Mouse (Mus musculus) MEL-GATA-1-ER (cell line): ENCODE results near the gene Tstd1.

Experiments
- DNase-seq: peaks from one replicate; pipeline ENCODE4 v3.0.0-alpha.2; 2012; ENCODE audit warnings: low read depth; ENCODE audit errors: extremely low read depth

Gene Tstd1

GRCm38 (mm10) chr1:171452522-171452921, 33.9 kb downstream of the Tstd1 start:
- DNase-seq = no peak

- no peak for DNase-seq
Measured at GRCm38 (mm10) chr1:171452923-171453322, 34.3 kb downstream of the Tstd1 start.

DNA sequence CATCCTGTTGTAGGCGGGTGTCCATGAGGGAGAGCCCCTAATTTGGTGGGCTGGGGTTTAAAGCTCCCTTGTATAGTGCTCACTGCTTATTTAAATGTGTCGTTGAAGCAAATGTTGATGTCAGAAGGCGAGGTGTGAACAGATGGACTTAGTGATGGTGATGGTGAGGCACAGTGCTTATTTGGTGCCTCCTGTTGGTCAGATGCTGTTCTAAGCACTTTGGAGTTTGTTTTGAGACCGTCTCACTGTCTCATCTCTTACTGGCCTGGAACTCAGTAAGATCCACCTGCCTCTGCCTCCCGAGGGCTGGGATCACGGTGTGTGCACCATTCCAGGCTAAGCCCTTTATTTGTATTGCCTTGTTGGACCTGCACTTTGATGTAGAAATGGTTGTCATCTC, 36.3 kb downstream of the Tstd1 start:
- no peak for DNase-seq

DNA sequence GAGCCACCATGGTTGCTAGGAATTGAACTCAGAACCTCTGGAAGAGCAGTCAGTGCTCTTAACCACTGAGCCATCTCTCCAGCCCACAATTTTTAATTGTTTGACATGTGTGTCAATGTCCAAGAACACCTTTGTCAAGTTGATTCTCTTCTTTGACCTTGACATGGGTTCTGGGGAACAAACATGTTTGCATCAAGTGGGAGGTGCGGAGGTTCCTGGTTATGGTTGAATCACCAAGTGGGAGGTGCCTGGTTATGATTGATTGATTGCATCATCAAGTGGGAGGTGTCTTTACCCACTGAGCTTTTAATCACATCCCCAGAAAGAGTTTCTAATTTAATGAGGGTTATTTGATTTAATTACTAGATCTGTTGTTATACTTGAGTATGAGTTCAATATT, 38.9 kb downstream of the Tstd1 start:
- DNase-seq = no peak

- DNase-seq = no peak
Measured at GRCm38 (mm10) chr1:171459791-171460190, 41.1 kb downstream of the Tstd1 start.

DNA sequence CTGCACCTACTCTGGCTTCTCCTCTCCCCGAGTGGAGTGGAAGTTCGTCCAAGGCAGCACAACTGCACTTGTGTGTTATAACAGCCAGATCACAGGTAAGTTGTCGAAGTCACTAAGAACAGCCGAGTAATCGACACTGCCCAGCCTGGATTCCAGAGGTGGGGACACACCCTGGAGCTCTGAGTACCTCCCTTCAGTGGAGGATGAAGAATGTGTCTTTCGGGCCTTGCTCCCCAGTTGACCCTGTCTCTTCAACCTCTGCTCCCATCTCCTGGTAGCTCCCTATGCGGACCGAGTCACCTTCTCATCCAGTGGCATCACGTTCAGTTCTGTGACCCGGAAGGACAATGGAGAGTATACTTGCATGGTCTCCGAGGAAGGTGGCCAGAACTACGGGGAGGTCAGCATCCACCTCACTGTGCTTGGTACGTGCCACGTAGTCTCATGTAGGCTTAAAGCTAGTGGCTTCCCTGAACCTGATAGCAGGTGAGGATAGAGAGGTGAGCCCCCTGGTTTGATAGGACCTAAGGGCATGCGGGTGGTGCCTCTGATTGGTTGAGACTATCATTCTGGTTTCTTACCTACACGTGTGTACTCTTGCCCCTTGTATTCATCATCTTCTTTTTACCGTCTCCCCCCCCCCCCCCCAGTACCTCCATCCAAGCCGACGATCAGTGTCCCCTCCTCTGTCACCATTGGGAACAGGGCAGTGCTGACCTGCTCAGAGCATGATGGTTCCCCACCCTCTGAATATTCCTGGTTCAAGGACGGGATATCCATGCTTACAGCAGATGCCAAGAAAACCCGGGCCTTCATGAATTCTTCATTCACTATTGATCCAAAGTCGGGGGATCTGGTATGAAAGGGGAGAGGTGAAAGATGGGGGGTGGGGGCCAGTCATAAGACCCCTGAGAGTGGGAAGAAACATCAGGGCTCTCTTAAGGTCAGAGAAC, 42.2 kb downstream of the Tstd1 start:
- DNase-seq = no peak

DNA sequence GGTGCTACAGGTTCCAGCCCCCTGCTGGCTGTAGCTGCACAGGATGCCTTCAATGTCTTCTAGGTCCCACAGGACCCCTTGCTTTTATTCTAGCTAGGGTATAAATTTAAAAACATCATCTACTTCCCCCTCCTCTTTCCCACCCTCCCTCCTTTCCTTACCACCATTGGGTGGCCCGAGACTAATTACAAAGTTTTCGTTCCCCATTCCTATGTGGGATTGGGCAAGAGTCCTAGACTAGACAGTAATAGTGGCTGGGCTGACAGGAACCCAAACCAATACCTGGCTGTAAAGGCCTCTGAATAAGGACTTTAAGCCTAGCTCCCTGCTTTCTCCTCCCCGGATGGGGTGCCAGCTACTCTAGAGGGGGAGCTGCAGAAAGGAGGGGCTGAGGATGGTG, 44.5 kb downstream of the Tstd1 start:
- DNase-seq = no peak

DNA sequence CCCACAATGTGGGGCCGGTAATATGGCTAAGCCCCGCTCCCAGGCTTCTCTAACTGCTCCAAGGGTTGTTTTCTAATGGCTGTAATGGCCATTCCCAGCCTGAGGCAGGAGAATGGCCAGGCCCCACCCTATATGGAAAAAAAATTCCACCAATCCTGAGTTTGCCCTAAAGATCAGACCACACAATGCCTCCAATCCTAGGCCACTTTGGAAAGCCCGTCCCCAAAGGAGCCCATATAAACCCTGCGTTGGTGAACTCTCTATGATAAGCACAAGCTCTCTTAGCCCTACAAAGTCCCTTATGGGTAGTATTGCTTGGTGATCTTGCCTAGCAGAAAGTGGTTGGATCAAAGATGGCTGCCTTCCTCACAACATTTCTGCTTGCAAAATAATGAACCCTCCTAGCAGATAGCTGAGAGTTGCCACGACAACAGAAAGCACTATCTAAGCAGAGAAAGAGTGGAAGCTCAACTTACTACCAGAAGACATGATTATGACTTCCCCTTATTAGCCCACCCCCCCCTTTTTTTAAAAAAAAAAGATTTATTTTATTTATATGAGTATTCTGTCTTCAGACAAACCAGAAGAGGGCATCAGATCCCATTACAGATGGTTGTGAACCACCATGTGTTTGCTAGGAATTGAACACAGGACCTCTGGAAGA, 47.2 kb downstream of the Tstd1 start:
- DNase-seq = no peak

- no peak for DNase-seq
Measured at GRCm38 (mm10) chr1:171466565-171466964, 47.9 kb downstream of the Tstd1 start.

- DNase-seq = no peak
Measured at GRCm38 (mm10) chr1:171469678-171470077, 51.0 kb downstream of the Tstd1 start.
